Mouse (Mus musculus): ENCODE measurements around the gene Tnfrsf17. TPM values are rescaled to one million over a fixed set of nuclear protein-coding genes. Genes with fewer than 3 reads are reported as not detected.

The Tnfrsf17 gene
- polyA plus RNA-seq, 1 experiment, result 0.27 TPM

GRCm38 (mm10) chr16:11315786-11316320 lies 2.2 kb downstream of the Tnfrsf17 start:
- Histone ChIP-seq H3K4me1 (ENCODE audit: control insufficient read depth, insufficient read depth, low read length) (peaks cover 14% of the 10 kb centered on the region), H3K27ac (ENCODE audit: insufficient read depth, low read depth, low read length) (peak overlapping the region; percentile 51; the same call in 1 of the 2 replicates), H3K36me3 (ENCODE audit: control insufficient read depth, insufficient read depth, low read length) (no peaks in the 10 kb centered on the region), H3K4me3 (ENCODE audit: insufficient read depth, low read depth, low read length) (no peak overlapping the region), H3K27me3 (replicated peaks; ENCODE audit: control insufficient read depth, insufficient read depth, low read length) (no peaks in the 10 kb centered on the region)
- 34% methylated on average over 5 of the region's 5 CpGs for WGBS
- peak; percentile 76 for DNase-seq
- TF ChIP-seq POLR2A (IDR thresholded peaks at IDR 0.05; ENCODE audit: low read depth, low read length) (no peak), CTCF (conservative IDR thresholded peaks at IDR 0.05; ENCODE audit: insufficient read depth, insufficient read length, low read depth, low read length) (no peak)

GRCm38 (mm10) chr16:11316748-11317147 lies 3.1 kb downstream of the Tnfrsf17 start:
- 68% methylated on average over 5 of the region's 5 CpGs for WGBS

DNA sequence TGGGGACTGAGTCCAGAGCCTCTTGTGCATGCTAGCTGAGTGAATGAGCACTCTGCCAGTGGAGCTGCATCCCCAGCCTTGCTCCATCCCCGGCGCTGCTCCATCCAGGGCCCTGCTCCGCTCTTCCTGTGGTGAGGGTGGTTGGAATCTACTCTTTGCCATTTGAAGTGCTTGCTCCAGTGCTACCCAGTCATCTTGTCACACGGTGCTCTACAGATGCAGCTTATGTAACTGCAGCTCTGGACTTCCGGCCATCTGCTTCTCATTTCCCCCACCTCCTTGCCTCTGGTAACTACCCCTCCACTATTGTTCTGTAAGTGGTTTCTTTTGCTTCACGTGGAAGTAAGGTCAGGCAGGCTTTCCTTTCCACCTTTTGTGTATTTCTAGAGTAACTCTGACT lies 3.7 kb downstream of the Tnfrsf17 start:
- no peak overlapping the region for H3K4me3 ChIP-seq (ENCODE audit: insufficient read depth, low read depth, low read length)
- H3K36me3 ChIP-seq (ENCODE audit: control insufficient read depth, insufficient read depth, low read length), result no peaks in the 10 kb centered on the region
- no peak overlapping the region for H3K27ac ChIP-seq (ENCODE audit: insufficient read depth, low read depth, low read length)
- H3K4me1 ChIP-seq (ENCODE audit: control insufficient read depth, insufficient read depth, low read length), result peaks cover 14% of the 10 kb centered on the region
- DNase-seq, result no peak
- H3K27me3 ChIP-seq (replicated peaks; ENCODE audit: control insufficient read depth, insufficient read depth, low read length), result no peaks in the 10 kb centered on the region
- no peak for TF ChIP-seq CTCF (conservative IDR thresholded peaks at IDR 0.05; ENCODE audit: insufficient read depth, insufficient read length, low read depth, low read length)
- TF ChIP-seq POLR2A (IDR thresholded peaks at IDR 0.05; ENCODE audit: low read depth, low read length), result no peak
- WGBS, result 59% methylated on average over 6 of the region's 6 CpGs

More at GRCm38 (mm10) chr16:11316748-11317147, 3.1 kb downstream of the Tnfrsf17 start:
- Histone ChIP-seq H3K36me3 (ENCODE audit: control insufficient read depth, insufficient read depth, low read length) (no peaks in the 10 kb centered on the region), H3K27ac (ENCODE audit: insufficient read depth, low read depth, low read length) (no peak overlapping the region; the same call in 1 of the 2 replicates), H3K4me1 (ENCODE audit: control insufficient read depth, insufficient read depth, low read length) (peaks cover 14% of the 10 kb centered on the region), H3K4me3 (ENCODE audit: insufficient read depth, low read depth, low read length) (no peak overlapping the region), H3K27me3 (replicated peaks; ENCODE audit: control insufficient read depth, insufficient read depth, low read length) (no peaks in the 10 kb centered on the region)
- DNase-seq, result no peak
- TF ChIP-seq POLR2A (IDR thresholded peaks at IDR 0.05; ENCODE audit: low read depth, low read length) (no peak), CTCF (conservative IDR thresholded peaks at IDR 0.05; ENCODE audit: insufficient read depth, insufficient read length, low read depth, low read length) (peak; percentile 54)

DNA sequence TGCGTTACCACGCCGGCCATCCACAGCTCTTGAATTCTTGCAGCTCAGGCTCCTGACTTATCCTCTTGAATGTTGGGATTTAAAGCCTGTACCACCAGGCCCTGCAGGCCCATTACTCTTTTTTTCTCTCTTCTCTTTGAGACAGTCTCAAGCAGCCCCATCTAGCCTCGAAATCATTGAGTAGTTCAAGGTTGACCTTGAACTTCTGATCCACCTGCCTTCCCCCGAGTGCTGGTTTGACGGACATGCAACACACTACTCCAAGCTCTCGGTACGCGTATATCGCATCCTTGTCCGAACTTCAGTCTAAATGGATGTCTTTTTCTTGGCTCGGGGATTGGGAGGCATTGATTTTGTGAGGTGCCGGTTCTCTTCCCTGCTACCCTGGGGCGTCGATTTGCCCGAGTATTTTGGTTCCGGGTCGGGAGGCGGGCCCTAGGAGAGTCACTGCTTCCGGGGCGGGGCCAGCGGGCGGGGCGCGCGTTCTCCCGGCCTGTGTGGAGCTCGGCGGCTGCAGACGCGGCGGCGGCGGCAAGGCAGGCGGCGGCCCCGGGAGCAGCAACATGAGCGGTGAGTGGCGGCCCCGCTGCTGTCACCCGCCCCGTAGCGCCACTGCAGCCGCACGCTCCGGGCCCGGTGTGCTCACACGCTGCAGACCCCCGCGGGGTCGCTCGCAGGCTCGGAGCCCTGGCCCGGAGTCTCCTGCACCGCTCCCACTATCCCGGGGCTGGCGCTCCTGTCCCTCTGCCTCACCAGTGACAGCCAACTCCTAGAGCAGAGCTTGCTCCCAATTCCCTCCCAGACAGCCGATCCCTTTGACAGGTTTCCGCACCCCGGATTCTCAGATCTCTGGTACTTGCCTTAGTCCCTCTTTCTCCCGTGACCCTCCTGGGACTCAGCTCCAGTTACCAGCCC lies 9.1 kb downstream of the Tnfrsf17 start, which contains the start of gene Snx29:
Snx29 (plus strand) TSS at position 500 of the 915 bp plus-strand sequence.
- H3K36me3 ChIP-seq (ENCODE audit: control insufficient read depth, insufficient read depth, low read length), result no peaks in the 10 kb centered on the region; the same call in 1 of the 2 replicates
- TF ChIP-seq CTCF (conservative IDR thresholded peaks at IDR 0.05; ENCODE audit: insufficient read depth, insufficient read length, low read depth, low read length) (no peak), POLR2A (IDR thresholded peaks at IDR 0.05; ENCODE audit: low read depth, low read length) (peak; percentile 54)
- no peaks in the 10 kb centered on the region for H3K4me1 ChIP-seq (ENCODE audit: control insufficient read depth, insufficient read depth, low read length)
- peak; percentile 98 for DNase-seq
- peak within 1 kb of the TSS; percentile 99 for H3K27ac ChIP-seq (ENCODE audit: insufficient read depth, low read depth, low read length)
- H3K4me3 ChIP-seq (ENCODE audit: insufficient read depth, low read depth, low read length), result peak within 1 kb of the TSS; percentile 96
- no peaks in the 10 kb centered on the region for H3K27me3 ChIP-seq (replicated peaks; ENCODE audit: control insufficient read depth, insufficient read depth, low read length)
- WGBS, result 5% methylated on average over 61 of the region's 61 CpGs

- H3K4me1 ChIP-seq (ENCODE audit: control insufficient read depth, insufficient read depth, low read length), result peaks cover 2% of the 10 kb centered on the region; the same call in 1 of the 2 replicates
- peak overlapping the region; percentile 77 for H3K27ac ChIP-seq (ENCODE audit: insufficient read depth, low read depth, low read length)
- DNase-seq, result peak; percentile 87
- H3K36me3 ChIP-seq (ENCODE audit: control insufficient read depth, insufficient read depth, low read length), result no peaks in the 10 kb centered on the region; the same call in 1 of the 2 replicates
- peak overlapping the region; percentile 96 for H3K4me3 ChIP-seq (ENCODE audit: insufficient read depth, low read depth, low read length)
- TF ChIP-seq POLR2A (IDR thresholded peaks at IDR 0.05; ENCODE audit: low read depth, low read length) (no peak), CTCF (conservative IDR thresholded peaks at IDR 0.05; ENCODE audit: insufficient read depth, insufficient read length, low read depth, low read length) (no peak)
- WGBS, result under 1% methylated on average over 17 of the region's 17 CpGs
- no peaks in the 10 kb centered on the region for H3K27me3 ChIP-seq (replicated peaks; ENCODE audit: control insufficient read depth, insufficient read depth, low read length)
These were observed 9.9 kb downstream of the Tnfrsf17 start for GRCm38 (mm10) chr16:11323324-11324051.

DNA sequence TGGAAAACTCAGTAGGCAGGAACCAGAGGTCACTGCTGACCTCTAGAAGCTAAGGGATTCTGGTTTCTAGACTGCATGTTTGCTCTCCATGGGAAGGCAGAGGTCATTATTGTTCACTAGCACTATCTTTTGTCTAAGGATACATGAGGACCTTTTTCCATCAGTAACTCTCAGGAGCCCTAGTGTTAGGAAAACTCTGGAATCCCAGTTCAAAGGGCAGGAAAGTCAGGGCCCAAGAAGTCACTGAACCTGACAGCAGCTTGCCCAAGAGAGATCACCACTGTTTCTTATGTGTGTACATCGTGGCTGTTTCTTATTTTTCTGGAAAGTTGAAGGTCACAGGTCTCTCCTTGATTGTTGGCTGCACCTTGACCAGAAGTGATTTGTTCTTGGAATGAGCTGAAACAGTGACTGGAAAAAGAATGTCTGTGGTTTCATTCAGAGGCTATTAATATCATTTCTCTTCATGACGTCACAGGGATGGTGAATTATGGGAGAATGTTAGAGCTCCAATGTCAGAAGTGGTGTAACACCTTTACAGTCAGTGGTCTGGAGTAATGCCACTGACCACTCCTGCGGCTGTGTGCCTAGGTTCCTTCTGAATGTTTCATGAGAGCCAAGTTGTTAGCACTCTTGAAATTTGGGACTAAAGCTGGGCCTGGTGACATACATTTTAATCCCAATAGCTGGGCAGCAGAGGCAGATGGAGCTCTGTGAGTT lies 16.6 kb downstream of the Tnfrsf17 start:
- H3K4me3 ChIP-seq (ENCODE audit: insufficient read depth, low read depth, low read length), result no peak overlapping the region
- H3K27me3 ChIP-seq (replicated peaks; ENCODE audit: control insufficient read depth, insufficient read depth, low read length), result no peaks in the 10 kb centered on the region
- H3K27ac ChIP-seq (ENCODE audit: insufficient read depth, low read depth, low read length), result peak overlapping the region; percentile 54
- no peak for TF ChIP-seq CTCF (conservative IDR thresholded peaks at IDR 0.05; ENCODE audit: insufficient read depth, insufficient read length, low read depth, low read length)
- TF ChIP-seq POLR2A (IDR thresholded peaks at IDR 0.05; ENCODE audit: low read depth, low read length), result no peak
- peaks cover 19% of the 10 kb centered on the region; the same call in 1 of the 2 replicates for H3K4me1 ChIP-seq (ENCODE audit: control insufficient read depth, insufficient read depth, low read length)
- no peaks in the 10 kb centered on the region for H3K36me3 ChIP-seq (ENCODE audit: control insufficient read depth, insufficient read depth, low read length)
- 27% methylated on average over 3 of the region's 3 CpGs for WGBS
- peak; percentile 78 for DNase-seq
